Mouse (Mus musculus): ENCODE results near the gene Atp12a. TPM values are rescaled to one million over a fixed set of nuclear protein-coding genes. Genes with fewer than 3 reads are reported as not detected.

Atp12a gene
- 0.05 TPM in 1 of 2 replicates, not detected in the other for polyA plus RNA-seq (2016; fragmentation: Nextera tagmentation; extraction: Ambion mirVana)

DNA sequence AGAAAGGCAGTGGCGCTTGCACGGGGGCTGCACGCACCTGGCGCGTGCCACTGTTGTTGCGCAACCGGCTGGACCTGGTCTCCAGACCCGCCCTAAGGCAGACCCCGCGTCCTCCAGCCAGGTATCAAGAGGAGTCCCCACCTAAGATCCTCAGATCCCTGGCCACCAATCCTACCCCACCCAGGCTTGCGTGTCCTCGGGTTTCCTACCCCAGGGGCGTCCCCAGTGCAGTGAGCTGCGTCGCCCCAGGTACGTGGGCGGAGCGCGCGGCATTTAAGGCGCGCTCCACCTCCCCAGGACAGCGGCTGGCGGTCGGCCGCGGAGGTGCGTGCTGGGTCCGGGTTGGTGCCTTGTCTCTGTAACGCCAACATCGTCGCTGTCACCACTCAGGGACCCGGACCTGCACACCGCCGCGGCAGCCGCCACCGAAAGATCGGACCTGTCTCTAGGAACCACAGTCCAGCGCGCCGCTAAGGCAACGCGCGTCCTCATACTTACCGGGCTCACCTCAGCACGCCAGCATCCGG, at the start of gene Atp12a:
Atp12a (plus strand) TSS at position 358 of the 527 bp plus-strand sequence.
- DNase-seq (ENCODE audit: low spot score), result peak; percentile 35
- H3K27ac ChIP-seq (replicated peaks), result no peak within 1 kb of the TSS
- peak within 1 kb of the TSS; percentile 55 for H3K4me3 ChIP-seq
- no peaks in the 10 kb centered on the region for H3K36me3 ChIP-seq (replicated peaks)
- H3K9me3 ChIP-seq, result no peaks in the 10 kb centered on the region
- H3K27me3 ChIP-seq (replicated peaks; ENCODE audit: low read depth, poor library complexity, severe bottlenecking), result peaks cover 70% of the 10 kb centered on the region
- 2% methylated on average over 48 of the region's 48 CpGs for WGBS
- peaks cover 12% of the 10 kb centered on the region for H3K4me1 ChIP-seq

DNA sequence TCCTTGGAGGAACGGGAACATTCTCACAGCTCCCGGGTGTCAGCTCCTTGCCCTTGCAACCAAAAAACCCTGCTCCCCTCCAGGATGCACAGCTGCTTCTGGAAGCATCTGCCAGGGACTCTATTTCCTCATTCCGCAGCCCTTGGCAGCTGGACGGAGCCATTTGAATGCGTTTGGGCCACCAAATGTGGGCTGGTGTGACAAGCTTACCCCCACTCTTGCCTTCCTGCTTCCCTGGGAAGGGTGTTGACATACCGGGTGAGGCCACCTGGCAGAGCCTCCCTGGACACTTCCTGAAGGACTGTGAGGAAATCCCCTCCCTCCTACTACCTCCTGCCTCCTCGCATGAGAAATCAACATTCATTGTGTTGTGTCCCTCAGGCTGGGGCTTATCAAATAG, 49.3 kb upstream of the Atp12a start:
- H3K4me1 ChIP-seq, result no peaks in the 10 kb centered on the region
- WGBS, result 70% methylated on average over 7 of the region's 7 CpGs

DNA sequence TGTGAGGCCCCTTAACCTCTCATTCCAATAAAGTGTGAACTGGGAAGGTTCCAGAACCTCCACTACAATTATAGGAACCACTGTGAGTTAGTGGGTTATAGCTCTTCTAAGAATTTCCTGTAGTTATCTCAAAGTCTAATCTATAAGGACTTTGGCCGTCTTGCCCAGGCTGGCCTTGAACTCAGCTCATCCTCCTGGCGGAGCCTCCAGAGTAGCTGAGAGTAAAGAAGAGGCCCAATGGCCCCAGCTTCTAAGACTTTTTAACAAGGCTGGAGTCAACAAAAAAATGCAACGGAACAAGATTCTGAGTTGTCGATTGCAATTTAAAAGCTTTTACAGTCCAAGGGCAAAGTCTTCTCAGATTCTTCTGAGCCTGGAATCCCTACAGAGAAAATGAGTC, 48.5 kb upstream of the Atp12a start:
- Histone ChIP-seq H3K27ac (replicated peaks) (no peak overlapping the region), H3K4me1 (no peaks in the 10 kb centered on the region), H3K4me3 (no peak overlapping the region), H3K9me3 (no peaks in the 10 kb centered on the region), H3K36me3 (replicated peaks) (no peaks in the 10 kb centered on the region), H3K27me3 (replicated peaks; ENCODE audit: low read depth, poor library complexity, severe bottlenecking) (no peaks in the 10 kb centered on the region)
- DNase-seq (ENCODE audit: low spot score), result no peak
- 91% methylated on average over 4 of the region's 4 CpGs for WGBS

More for the DNA sequence above, 49.3 kb upstream of the Atp12a start:
- no peaks in the 10 kb centered on the region for H3K36me3 ChIP-seq (replicated peaks)
- H3K9me3 ChIP-seq, result no peaks in the 10 kb centered on the region
- H3K4me3 ChIP-seq, result no peak overlapping the region
- H3K27me3 ChIP-seq (replicated peaks; ENCODE audit: low read depth, poor library complexity, severe bottlenecking), result no peaks in the 10 kb centered on the region
- H3K27ac ChIP-seq (replicated peaks), result no peak overlapping the region
- no peak for DNase-seq (ENCODE audit: low spot score)

DNA sequence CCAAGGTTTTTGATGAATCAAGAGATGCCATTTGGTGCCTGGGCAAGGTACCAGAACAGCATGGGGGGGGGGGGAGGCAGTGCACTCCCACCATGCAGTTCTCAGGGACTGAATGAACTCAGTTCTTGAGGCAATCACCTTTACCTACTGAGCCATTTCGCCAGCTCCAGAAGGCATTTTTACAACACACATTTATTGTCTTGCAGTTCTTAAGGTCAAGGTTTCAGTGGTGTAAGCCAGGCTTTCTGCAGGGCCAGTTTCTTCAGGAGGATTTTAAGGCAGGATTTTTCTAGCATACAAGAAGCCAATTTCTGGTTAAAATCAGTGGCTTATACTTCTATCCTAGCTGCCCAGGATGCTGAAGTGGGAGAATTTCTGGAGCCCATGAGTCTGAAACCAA, 41.9 kb upstream of the Atp12a start:
- Histone ChIP-seq H3K4me1 (no peaks in the 10 kb centered on the region), H3K9me3 (no peaks in the 10 kb centered on the region), H3K27ac (replicated peaks) (no peak overlapping the region), H3K36me3 (replicated peaks) (no peaks in the 10 kb centered on the region), H3K27me3 (replicated peaks; ENCODE audit: low read depth, poor library complexity, severe bottlenecking) (no peaks in the 10 kb centered on the region), H3K4me3 (no peak overlapping the region)
- no peak for DNase-seq (ENCODE audit: low spot score)
- WGBS, result 72% methylated on average over 1 of the region's 1 CpGs

DNA sequence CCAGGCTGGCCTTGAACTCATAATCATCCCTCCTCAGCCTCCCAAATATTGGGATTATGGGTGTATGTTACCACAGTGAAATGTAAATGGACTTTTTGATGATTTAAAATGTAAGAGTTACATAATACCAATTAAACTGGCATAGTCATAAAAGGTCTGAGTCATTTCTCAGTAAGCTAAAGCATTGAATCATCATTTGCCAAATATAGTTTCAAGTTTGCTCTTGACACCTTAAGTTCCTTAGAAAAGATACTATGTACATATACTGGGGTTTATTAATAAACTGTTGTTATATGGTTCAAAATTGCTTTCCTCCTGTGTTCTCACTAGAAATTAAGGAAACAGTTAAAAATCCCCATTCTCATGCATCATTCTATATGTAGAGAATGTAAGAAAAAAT, 39.8 kb upstream of the Atp12a start:
- no peaks in the 10 kb centered on the region for H3K9me3 ChIP-seq
- H3K27ac ChIP-seq (replicated peaks), result no peak overlapping the region
- no peaks in the 10 kb centered on the region for H3K27me3 ChIP-seq (replicated peaks; ENCODE audit: low read depth, poor library complexity, severe bottlenecking)
- no peak overlapping the region for H3K4me3 ChIP-seq
- DNase-seq (ENCODE audit: low spot score), result no peak
- no peaks in the 10 kb centered on the region for H3K36me3 ChIP-seq (replicated peaks)
- no peaks in the 10 kb centered on the region for H3K4me1 ChIP-seq

DNA sequence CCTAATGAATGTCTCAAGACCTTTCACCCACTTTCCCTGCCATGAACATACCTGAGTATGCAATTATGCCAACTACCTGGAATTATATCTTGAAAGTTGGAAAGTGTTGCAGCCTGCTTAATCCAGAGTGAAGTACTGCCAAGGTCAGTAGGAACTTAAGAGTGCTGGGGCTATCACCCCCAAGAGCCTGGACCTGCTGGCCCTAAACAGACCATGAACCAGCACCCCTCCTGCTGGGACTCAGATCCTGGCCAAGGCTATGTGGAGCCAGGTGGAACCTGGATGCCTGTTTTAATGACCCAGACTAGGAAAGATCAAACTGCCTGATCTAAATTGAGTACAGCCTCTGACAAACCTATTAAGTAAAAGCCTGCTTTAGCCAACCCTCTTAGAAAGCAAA, 31.2 kb upstream of the Atp12a start:
- H3K4me1 ChIP-seq, result peaks cover 10% of the 10 kb centered on the region; the same call in 1 of the 2 replicates
- H3K9me3 ChIP-seq, result no peaks in the 10 kb centered on the region
- H3K4me3 ChIP-seq, result no peak overlapping the region
- no peaks in the 10 kb centered on the region for H3K27me3 ChIP-seq (replicated peaks; ENCODE audit: low read depth, poor library complexity, severe bottlenecking)
- H3K27ac ChIP-seq (replicated peaks), result no peak overlapping the region
- H3K36me3 ChIP-seq (replicated peaks), result no peaks in the 10 kb centered on the region
- no peak for DNase-seq (ENCODE audit: low spot score)

DNA sequence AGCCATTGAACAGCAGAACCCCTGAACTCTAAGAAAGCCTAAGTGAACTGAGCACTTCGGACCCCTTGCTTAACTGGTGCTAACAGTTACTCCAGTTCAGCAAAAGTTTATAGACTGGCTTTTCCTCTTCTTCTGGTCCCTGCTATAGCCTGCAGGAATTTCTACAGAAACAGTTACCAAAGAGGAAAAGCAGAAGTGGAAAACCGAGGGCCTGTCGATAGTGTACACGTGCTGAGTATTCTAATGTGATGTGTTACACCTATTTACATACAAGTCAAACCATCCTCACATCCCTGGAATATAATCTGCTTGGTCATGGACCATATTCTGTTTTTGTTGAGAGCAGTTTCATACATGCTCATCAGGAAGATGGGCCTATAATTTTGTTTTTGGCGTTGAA, 30.4 kb upstream of the Atp12a start:
- WGBS, result 91% methylated on average over 5 of the region's 5 CpGs
- Histone ChIP-seq H3K36me3 (replicated peaks) (no peaks in the 10 kb centered on the region), H3K9me3 (no peaks in the 10 kb centered on the region), H3K27ac (replicated peaks) (no peak overlapping the region), H3K4me3 (no peak overlapping the region), H3K27me3 (replicated peaks; ENCODE audit: low read depth, poor library complexity, severe bottlenecking) (no peaks in the 10 kb centered on the region), H3K4me1 (peaks cover 10% of the 10 kb centered on the region; the same call in 1 of the 2 replicates)
- no peak for DNase-seq (ENCODE audit: low spot score)

DNA sequence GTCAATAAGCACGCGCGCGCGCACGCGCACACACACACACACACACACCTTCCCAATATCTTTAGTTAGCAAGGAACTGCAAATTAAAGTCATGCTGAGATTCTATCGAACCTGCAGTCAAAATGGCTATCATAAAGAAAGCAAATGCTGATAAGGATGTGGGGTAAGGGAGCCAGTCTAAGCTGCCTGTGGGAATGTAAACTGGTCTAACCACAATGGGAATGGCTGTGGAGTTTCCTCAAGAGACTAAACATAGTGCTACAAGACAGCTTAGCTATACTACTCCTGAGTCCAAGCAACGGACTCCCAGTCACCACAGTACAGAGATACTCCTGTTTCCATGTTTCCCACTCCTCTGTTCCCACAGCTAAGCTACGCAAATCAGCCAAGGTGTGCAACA, 28.8 kb upstream of the Atp12a start:
- Histone ChIP-seq H3K27me3 (replicated peaks; ENCODE audit: low read depth, poor library complexity, severe bottlenecking) (no peaks in the 10 kb centered on the region), H3K4me1 (peaks cover 10% of the 10 kb centered on the region; the same call in 1 of the 2 replicates), H3K36me3 (replicated peaks) (no peaks in the 10 kb centered on the region), H3K4me3 (no peak overlapping the region), H3K9me3 (no peaks in the 10 kb centered on the region), H3K27ac (replicated peaks) (no peak overlapping the region)
- no peak for DNase-seq (ENCODE audit: low spot score)
- WGBS, result 94% methylated on average over 10 of the region's 10 CpGs

DNA sequence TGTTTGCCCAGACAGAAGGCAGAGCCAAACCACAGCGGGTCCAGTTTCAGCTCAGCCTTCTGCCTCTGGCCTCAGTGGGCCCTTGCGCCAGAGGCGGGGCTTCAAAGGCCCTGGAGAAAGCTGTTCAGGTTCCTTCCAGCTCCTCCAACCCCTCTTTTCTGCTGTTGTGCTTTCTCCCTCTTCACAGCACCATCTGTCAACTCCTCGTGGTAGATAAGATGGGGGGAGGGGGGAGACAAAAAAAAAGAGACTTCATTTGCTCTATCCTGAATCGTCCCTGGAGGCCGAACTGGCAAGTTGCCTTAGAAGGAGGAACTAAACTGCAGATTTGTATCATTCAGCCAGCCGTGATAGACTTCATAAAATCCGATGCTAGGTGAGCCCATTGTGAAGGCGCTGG, 27.8 kb upstream of the Atp12a start:
- H3K4me1 ChIP-seq, result peaks cover 10% of the 10 kb centered on the region; the same call in 1 of the 2 replicates
- H3K9me3 ChIP-seq, result no peaks in the 10 kb centered on the region
- H3K4me3 ChIP-seq, result no peak overlapping the region
- no peaks in the 10 kb centered on the region for H3K27me3 ChIP-seq (replicated peaks; ENCODE audit: low read depth, poor library complexity, severe bottlenecking)
- DNase-seq (ENCODE audit: low spot score), result no peak
- no peak overlapping the region for H3K27ac ChIP-seq (replicated peaks)
- 65% methylated on average over 9 of the region's 9 CpGs for WGBS
- H3K36me3 ChIP-seq (replicated peaks), result no peaks in the 10 kb centered on the region

DNA sequence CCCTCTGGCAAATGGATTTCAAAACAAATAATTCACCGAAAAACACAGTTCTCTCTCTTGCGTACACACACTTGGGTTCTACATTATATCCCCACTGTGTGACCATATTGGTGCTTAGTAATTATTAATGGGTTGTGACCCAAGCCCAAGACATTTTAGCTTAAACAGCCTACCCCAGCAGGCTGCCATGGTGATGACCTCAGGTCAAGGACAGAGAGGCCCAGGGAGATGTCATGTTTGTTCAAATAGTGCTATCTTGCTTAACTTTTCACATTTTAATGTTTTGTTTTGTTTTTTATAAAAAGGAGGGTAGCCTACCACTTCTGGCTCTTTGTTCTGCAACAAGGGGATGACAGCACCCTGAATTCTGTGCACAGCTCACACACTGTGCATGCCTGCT, 27.2 kb upstream of the Atp12a start:
- H3K4me1 ChIP-seq, result peaks cover 10% of the 10 kb centered on the region; the same call in 1 of the 2 replicates
- no peaks in the 10 kb centered on the region for H3K9me3 ChIP-seq
- H3K36me3 ChIP-seq (replicated peaks), result no peaks in the 10 kb centered on the region
- no peak for DNase-seq (ENCODE audit: low spot score)
- no peak overlapping the region for H3K27ac ChIP-seq (replicated peaks)
- H3K4me3 ChIP-seq, result no peak overlapping the region
- H3K27me3 ChIP-seq (replicated peaks; ENCODE audit: low read depth, poor library complexity, severe bottlenecking), result no peaks in the 10 kb centered on the region
- 81% methylated on average over 2 of the region's 2 CpGs for WGBS

DNA sequence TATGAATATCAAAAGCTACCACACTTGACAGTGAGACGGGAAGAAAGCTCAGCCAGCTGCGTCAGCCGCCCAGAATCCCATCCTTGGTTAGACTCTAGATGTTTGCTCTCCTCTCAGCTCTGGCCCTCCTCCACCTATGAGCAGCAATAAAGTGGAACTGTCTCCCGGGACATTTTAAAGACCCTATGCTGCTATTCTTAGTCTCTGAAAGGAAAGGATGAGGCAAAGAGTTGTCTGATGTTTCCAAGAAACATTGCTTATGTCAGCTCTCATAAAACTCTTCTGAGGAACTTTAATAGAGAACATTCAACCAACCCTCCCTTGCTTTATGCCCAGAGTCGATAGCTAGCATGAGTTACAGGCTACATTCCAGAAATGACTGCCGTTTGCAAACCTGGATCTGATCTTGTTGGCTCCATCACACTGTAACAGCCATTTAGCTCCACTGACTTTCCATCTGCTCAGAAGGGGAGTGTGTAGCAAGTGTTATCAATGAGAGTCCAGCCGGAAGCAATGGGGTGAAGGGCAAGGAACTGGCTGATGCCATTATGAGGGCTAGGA, 25.9 kb upstream of the Atp12a start:
- H3K9me3 ChIP-seq, result no peaks in the 10 kb centered on the region
- DNase-seq (ENCODE audit: low spot score), result no peak
- H3K27me3 ChIP-seq (replicated peaks; ENCODE audit: low read depth, poor library complexity, severe bottlenecking), result no peaks in the 10 kb centered on the region
- WGBS, result 87% methylated on average over 7 of the region's 7 CpGs
- no peak overlapping the region for H3K4me3 ChIP-seq
- peaks cover 10% of the 10 kb centered on the region; the same call in 1 of the 2 replicates for H3K4me1 ChIP-seq
- H3K36me3 ChIP-seq (replicated peaks), result no peaks in the 10 kb centered on the region
- H3K27ac ChIP-seq (replicated peaks), result no peak overlapping the region

DNA sequence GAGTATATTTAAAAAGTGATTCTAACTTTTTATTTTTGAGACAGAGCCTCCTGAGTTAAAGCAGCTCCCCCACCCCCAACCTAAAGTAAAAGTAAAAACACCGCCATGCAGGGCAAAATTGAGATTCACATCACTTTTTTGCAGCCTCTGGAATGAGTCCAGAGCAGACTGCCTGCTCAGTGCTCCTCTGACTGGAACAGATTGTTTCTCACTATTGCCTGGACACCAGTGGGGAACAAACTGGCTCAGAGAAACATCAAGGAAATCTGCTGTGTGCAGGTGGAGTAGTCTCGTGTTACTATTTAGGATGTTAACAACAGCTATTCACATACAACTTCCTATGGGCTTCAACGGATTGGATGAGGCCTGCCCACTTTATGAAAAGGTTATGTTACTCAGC, 16.2 kb upstream of the Atp12a start:
- WGBS, result 82% methylated on average over 3 of the region's 3 CpGs
- H3K27ac ChIP-seq (replicated peaks), result no peak overlapping the region

DNA sequence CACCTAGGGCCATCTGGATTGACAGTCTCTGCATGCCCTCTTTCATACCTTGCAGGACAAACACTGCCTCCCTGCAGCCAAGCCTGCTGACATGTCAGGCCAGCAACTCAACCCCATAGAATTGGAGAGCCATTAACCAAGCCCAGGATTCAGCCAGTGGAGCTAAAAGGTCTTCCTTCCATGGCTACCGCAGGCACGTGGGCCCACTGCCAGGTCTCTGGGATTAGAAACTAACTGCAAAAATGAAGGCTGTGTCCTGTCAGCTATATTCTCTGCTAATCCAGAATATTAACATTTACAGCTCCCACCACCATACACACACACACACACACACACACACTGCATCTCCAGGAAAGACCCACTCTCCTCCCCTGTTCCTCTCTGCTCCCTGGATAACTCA, 15.3 kb upstream of the Atp12a start:
- Histone ChIP-seq H3K4me1 (no peaks in the 10 kb centered on the region), H3K36me3 (replicated peaks) (no peaks in the 10 kb centered on the region), H3K4me3 (no peak overlapping the region), H3K9me3 (no peaks in the 10 kb centered on the region), H3K27me3 (replicated peaks; ENCODE audit: low read depth, poor library complexity, severe bottlenecking) (no peaks in the 10 kb centered on the region), H3K27ac (replicated peaks) (no peak overlapping the region)
- WGBS, result 94% methylated on average over 2 of the region's 2 CpGs
- DNase-seq (ENCODE audit: low spot score), result no peak

More for the DNA sequence above, 16.2 kb upstream of the Atp12a start:
- Histone ChIP-seq H3K4me1 (no peaks in the 10 kb centered on the region), H3K27me3 (replicated peaks; ENCODE audit: low read depth, poor library complexity, severe bottlenecking) (no peaks in the 10 kb centered on the region), H3K4me3 (no peak overlapping the region), H3K36me3 (replicated peaks) (no peaks in the 10 kb centered on the region), H3K9me3 (no peaks in the 10 kb centered on the region)
- no peak for DNase-seq (ENCODE audit: low spot score)
